Mouse (Mus musculus) hematopoietic stem cell, adult 5-6 weeks (primary cell): ENCODE data around the gene Il9. TPM values are rescaled to one million over a fixed set of nuclear protein-coding genes. Genes with fewer than 3 reads are reported as not detected.

Source experiments
- ATAC-seq, 2 experiments: fragments of 125-278 bp in 1 of 2; replicated peaks in 1 of 2; 2 replicates each; pipeline ENCODE4 v1.8.0; 2016 to 2017; ENCODE audit warnings: inconsistent platforms in 2 of 2, mild to moderate bottlenecking in 2 of 2, moderate number of reproducible peaks in 2 of 2, low read depth in 1 of 2, moderate TSS enrichment in 1 of 2; ENCODE audit not compliant: low FRiP score in 2 of 2, poor library complexity in 2 of 2, severe bottlenecking in 2 of 2, insufficient read depth in 1 of 2, low TSS enrichment in 1 of 2
- total RNA-seq: library from RNA; stranded (forward); fragments of 172-1452, 232-1000 nt; gene quantifications from 2 replicates; pipeline ENCODE4 v1.2.3, GENCODE M21; 2017

Il9 gene
- total RNA-seq, 1 experiment from 2014 or later = not detected

GRCm38 (mm10) chr13:56438211-56439075, 43.6 kb downstream of the Il9 start, which contains the start of gene Slc25a48:
Slc25a48 (plus strand) TSS chr13:56438355.
- peak in 1 of 2 experiments; percentile 71; a peak in 2 of 4 replicates for ATAC-seq

GRCm38 (mm10) chr13:56435615-56436287, 46.3 kb downstream of the Il9 start:
- ATAC-seq = no peak

- no peak for ATAC-seq
Observed at GRCm38 (mm10) chr13:56434311-56434751, 47.7 kb downstream of the Il9 start.

- ATAC-seq = no peak
Observed at GRCm38 (mm10) chr13:56433466-56433865, 48.6 kb downstream of the Il9 start.

GRCm38 (mm10) chr13:56432496-56432895, 49.5 kb downstream of the Il9 start:
- no peak for ATAC-seq

Other genes with a start within 250 kb of the Il9 start
- gene Neurog1, start 230.1 kb downstream of the Il9 start, total RNA-seq = not detected in 2 replicates
- 0.84 TPM in 1 of 2 replicates, not detected in the other for gene Cxcl14, start 185.7 kb downstream of the Il9 start, total RNA-seq
- gene Gm3045, start 55.7 kb downstream of the Il9 start, total RNA-seq = not detected in 2 replicates
- 0.38 TPM in 1 of 2 replicates, not detected in the other for gene Slc25a48, start 43.9 kb downstream of the Il9 start, total RNA-seq
- gene Fbxl21, start 40.2 kb upstream of the Il9 start, total RNA-seq = 1.0 and 1.7 TPM in 2 replicates
- not detected in 2 replicates for gene Lect2, start 66.3 kb upstream of the Il9 start, total RNA-seq
- 17.4 and 25.6 TPM in 2 replicates for gene Tgfbi, start 127.3 kb upstream of the Il9 start, total RNA-seq
- 40.5 and 50.3 TPM in 2 replicates for gene Smad5, start 220.8 kb upstream of the Il9 start, total RNA-seq